Mouse (Mus musculus) midbrain, postnatal 0 days (tissue): ENCODE measurements at regions not wholly inside any gene's neighbourhood (a gene's known extent, or its start where the extent isn't known, plus 50 kb on each side); places are given as distances from the start of the nearest gene placed in this dataset.
A peak's percentile ranks its signal among the peaks of the same experiment; 100 is the strongest.

Experiments
- ATAC-seq: fragments of 200-750 bp; cut with Nextera tagmentation; 2 replicates; pipeline ENCODE4 v1.8.0; 2017; ENCODE audit warnings: moderate number of reproducible peaks, mild to moderate bottlenecking, moderate TSS enrichment, moderate library complexity; ENCODE audit not compliant: low FRiP score
- DNase-seq: peaks from one replicate; pipeline ENCODE4 v3.0.0-alpha.2; 2015; ENCODE audit warnings: low spot score
- H3K27ac ChIP-seq: fragments of 300-500 bp; sonication (generic); 2 replicates; pipeline ENCODE4 v1.5.1; 2014; ENCODE audit warnings: low read depth, mild to moderate bottlenecking, low read length, mixed read lengths
- H3K27me3 ChIP-seq: fragments of 300-500 bp; sonication (generic); 2 replicates; pipeline ENCODE4 v1.6.1; 2014; ENCODE audit warnings: low read length, control low read depth, mixed read lengths; ENCODE audit not compliant: insufficient read depth
- H3K36me3 ChIP-seq: fragments of 300-500 bp; sonication (generic); 2 replicates; pipeline ENCODE4 v1.6.1; 2014; ENCODE audit warnings: low read length, control low read depth, mixed read lengths; ENCODE audit not compliant: insufficient read depth
- H3K4me1 ChIP-seq: fragments of 300-500 bp; sonication (generic); 2 replicates; pipeline ENCODE4 v1.6.1; 2014; ENCODE audit warnings: mild to moderate bottlenecking, control low read depth, antibody characterized with exemption, low read length, mixed read lengths; ENCODE audit not compliant: insufficient read depth
- H3K4me2 ChIP-seq: fragments of 300-500 bp; sonication (generic); 2 replicates; pipeline ENCODE4 v1.6.1; 2014; ENCODE audit warnings: low read depth, mild to moderate bottlenecking, low read length, mixed read lengths; ENCODE audit not compliant: poor library complexity, severe bottlenecking
- H3K4me3 ChIP-seq: fragments of 300-500 bp; sonication (generic); 2 replicates; pipeline ENCODE4 v1.5.1; 2014; ENCODE audit warnings: low read depth, mild to moderate bottlenecking, low read length, moderate library complexity
- H3K9ac ChIP-seq: fragments of 300-500 bp; sonication (generic); replicated peaks from 2 replicates; pipeline ENCODE4 v1.6.1; 2014; ENCODE audit warnings: mild to moderate bottlenecking, low read length, moderate library complexity, mixed read lengths; ENCODE audit not compliant: poor library complexity, severe bottlenecking
- H3K9me3 ChIP-seq: fragments of 300-500 bp; sonication (generic); 2 replicates; pipeline ENCODE4 v1.6.1; 2016; ENCODE audit warnings: low read length, control low read depth
- CTCF ChIP-seq: IDR thresholded peaks from 2 replicates; pipeline ENCODE4 v1.5.1; 2016; ENCODE audit warnings: antibody characterized with exemption, mild to moderate bottlenecking
- WGBS: fragments of 180-500 bp; shearing (Covaris S2); extraction: QIAGEN DNeasy Blood & Tissue Kit; methylation state at CpG from one replicate; pipeline ENCODE4 v1.1.7; 2014; 5-methylcytosine and 5-hydroxymethylcytosine counted together

DNA sequence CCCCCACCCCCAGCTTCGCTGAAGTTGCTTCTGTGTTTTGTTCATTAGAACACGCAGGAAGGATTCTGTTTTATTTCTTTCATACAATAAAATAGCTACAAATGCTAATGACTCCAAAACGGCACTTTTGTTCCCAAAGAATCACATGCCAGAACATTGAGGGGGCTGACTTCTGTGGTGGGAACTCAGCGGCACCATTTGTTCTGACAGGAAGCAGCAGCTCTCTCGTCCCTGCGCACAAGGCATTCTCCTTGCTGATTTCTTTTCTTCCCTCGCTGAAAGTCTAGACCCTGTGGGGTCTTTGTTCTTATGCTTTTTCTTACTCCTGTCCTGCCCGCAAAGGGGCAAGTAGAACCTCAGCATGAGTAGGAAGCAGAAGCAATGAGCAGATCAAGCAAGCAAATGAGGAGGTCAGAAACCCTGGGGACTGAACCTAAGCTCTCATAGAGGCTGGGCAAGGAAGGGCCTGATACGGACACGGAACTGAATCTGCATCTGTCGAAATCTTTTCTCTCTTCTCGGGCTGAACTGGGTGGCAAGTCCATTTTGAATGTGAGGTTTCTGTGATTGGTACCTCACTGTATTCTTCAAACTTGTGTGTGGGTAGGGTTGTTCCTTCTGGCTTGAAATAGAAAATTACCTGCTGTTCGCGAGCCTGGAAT is 256.5 kb downstream of the Tmsb4x start:
- H3K4me3 ChIP-seq = no peak overlapping the region
- H3K9ac ChIP-seq = no peak overlapping the region
- WGBS = 38% methylated on average over 14 of the region's 14 CpGs
- H3K4me2 ChIP-seq = no peak overlapping the region
- H3K27ac ChIP-seq = no peak overlapping the region
- no peaks in the 10 kb centered on the region for H3K36me3 ChIP-seq
- no peak for TF ChIP-seq CTCF
- H3K9me3 ChIP-seq = no peaks in the 10 kb centered on the region
- no peak for ATAC-seq
- H3K4me1 ChIP-seq = no peaks in the 10 kb centered on the region
- DNase-seq = peak; percentile 4
- no peaks in the 10 kb centered on the region for H3K27me3 ChIP-seq

DNA sequence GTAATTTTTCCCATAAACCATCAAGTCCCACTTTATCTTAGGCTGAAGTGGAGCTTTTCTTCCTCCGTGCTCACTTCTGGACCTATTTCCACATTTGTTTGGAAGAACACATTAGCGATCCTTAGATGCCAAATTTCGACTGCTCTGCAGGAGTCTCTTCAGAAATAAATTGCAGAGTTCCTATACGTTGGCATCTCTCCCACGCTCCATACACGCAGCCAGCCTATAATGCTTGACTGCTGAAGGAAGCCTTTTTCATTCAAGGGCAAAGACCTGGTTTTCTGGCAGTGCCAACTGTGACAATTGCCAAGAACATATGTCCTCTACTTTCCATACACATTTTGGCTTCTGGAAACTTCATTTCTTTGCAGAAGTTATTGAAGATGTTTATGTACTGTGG is 258.1 kb downstream of the Tmsb4x start:
- H3K27me3 ChIP-seq = no peaks in the 10 kb centered on the region
- no peak overlapping the region for H3K4me3 ChIP-seq
- ATAC-seq (no peak), DNase-seq (peak; percentile 7)
- no peak for TF ChIP-seq CTCF
- no peaks in the 10 kb centered on the region for H3K36me3 ChIP-seq
- H3K4me2 ChIP-seq = no peak overlapping the region
- H3K27ac ChIP-seq = no peak overlapping the region
- no peaks in the 10 kb centered on the region for H3K9me3 ChIP-seq
- no peak overlapping the region for H3K9ac ChIP-seq
- 80% methylated on average over 6 of the region's 6 CpGs for WGBS
- H3K4me1 ChIP-seq = no peaks in the 10 kb centered on the region

DNA sequence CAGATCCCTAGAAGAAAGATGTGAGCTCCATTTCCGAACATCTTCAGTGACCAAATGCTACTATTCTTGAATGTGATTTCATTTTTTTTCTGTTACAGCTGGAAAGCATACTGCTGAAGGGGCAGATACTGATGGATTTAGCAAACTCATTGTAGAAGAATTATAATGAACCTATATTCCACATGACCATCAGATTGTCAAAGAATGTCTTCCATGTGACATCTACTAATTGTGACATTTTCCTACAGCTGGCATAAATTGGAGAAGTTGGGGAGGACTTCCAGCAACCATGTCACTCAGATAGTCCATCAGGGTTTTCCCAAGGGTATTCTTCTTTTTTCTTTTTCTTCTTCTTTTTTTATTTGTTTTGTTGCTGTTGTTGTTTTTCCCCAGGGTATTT is 263.2 kb downstream of the Tmsb4x start:
- Histone ChIP-seq H3K27me3 (no peaks in the 10 kb centered on the region; the same call in 1 of the 2 replicates), H3K4me1 (no peaks in the 10 kb centered on the region), H3K36me3 (no peaks in the 10 kb centered on the region), H3K4me2 (no peak overlapping the region), H3K27ac (no peak overlapping the region), H3K9ac (no peak overlapping the region), H3K9me3 (no peaks in the 10 kb centered on the region), H3K4me3 (no peak overlapping the region)
- DNase-seq = no peak
- WGBS = 90% methylated on average over 1 of the region's 1 CpGs
- TF ChIP-seq CTCF = no peak
- ATAC-seq = no peak

DNA sequence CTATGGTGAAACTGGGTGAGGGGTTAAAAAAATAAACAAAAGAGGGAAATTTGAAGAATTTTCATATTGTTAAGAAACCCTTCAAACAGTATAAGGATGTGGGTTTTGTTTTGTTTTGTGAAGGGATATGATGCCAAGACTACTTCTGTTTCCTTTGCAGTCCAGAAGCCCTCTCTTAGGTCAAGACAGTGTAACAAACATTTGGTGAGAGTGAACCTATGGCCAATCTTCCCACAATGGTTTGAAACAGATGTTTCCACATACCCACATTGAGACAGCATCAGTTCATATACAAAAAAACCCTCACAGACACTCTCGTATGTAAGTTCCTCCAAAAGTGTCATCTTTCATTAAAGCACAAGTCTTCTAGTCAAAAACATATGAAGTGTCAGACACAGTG is 263.6 kb downstream of the Tmsb4x start:
- no peaks in the 10 kb centered on the region for H3K36me3 ChIP-seq
- H3K27ac ChIP-seq = no peak overlapping the region
- H3K27me3 ChIP-seq = no peaks in the 10 kb centered on the region; the same call in 1 of the 2 replicates
- ATAC-seq (no peak), DNase-seq (no peak)
- H3K9ac ChIP-seq = no peak overlapping the region
- WGBS = 75% methylated on average over 1 of the region's 1 CpGs
- no peaks in the 10 kb centered on the region for H3K4me1 ChIP-seq
- TF ChIP-seq CTCF = no peak
- H3K4me3 ChIP-seq = no peak overlapping the region
- H3K4me2 ChIP-seq = no peak overlapping the region
- H3K9me3 ChIP-seq = no peaks in the 10 kb centered on the region

DNA sequence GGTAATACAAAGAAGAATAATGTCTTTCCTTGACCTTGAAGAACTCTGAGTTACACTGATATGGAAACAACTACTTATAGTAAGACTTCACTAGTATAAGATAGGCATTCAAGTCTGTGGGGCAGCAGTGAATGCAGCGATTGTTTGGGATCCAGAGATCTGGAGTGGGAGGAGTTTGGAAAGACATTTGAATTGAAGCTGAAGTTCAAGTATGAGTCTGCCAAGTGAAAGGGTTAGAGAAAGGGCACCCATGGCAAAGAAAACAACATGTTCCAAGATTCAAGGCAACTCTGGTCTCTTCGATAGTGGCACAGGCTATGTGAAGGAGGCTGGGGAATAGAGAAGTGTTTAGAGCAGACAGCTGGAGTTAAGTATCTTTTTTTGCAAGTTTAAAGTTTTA is 275.3 kb downstream of the Tmsb4x start:
- H3K4me3 ChIP-seq = no peak overlapping the region
- H3K9ac ChIP-seq = no peak overlapping the region
- no peak overlapping the region for H3K4me2 ChIP-seq
- H3K4me1 ChIP-seq = no peaks in the 10 kb centered on the region
- H3K9me3 ChIP-seq = no peaks in the 10 kb centered on the region
- no peak overlapping the region for H3K27ac ChIP-seq
- 69% methylated on average over 2 of the region's 2 CpGs for WGBS
- no peak for DNase-seq
- H3K36me3 ChIP-seq = no peaks in the 10 kb centered on the region
- ATAC-seq = no peak
- no peaks in the 10 kb centered on the region; the same call in 1 of the 2 replicates for H3K27me3 ChIP-seq
- TF ChIP-seq CTCF = no peak

DNA sequence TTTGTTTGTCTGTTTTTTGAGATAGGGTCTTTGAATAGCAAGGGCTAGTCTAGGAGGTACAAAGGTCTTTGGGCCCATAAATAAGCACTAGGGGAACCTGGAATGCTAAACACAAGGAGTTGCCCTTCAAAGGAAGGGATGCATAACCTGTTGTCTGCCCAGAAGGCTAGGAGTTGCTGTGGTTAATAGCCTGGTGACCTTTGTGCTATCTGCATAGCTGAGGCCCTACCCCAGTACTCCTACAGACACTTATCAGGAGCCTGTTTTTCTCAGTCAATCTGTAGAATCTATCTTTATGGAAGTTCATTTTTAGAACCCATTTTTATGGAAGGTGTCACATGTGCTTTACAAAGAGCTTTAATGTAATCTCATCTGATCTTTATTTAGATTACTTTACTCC is 276.6 kb downstream of the Tmsb4x start:
- ATAC-seq = no peak
- H3K27me3 ChIP-seq = no peaks in the 10 kb centered on the region; the same call in 1 of the 2 replicates
- H3K9me3 ChIP-seq = no peaks in the 10 kb centered on the region
- TF ChIP-seq CTCF = no peak
- H3K27ac ChIP-seq = no peak overlapping the region
- no peak for DNase-seq
- no peaks in the 10 kb centered on the region for H3K36me3 ChIP-seq
- no peak overlapping the region for H3K4me2 ChIP-seq
- no peaks in the 10 kb centered on the region for H3K4me1 ChIP-seq
- H3K9ac ChIP-seq = no peak overlapping the region
- no peak overlapping the region for H3K4me3 ChIP-seq
